Mouse (Mus musculus) cerebellum, adult 9-11 months (tissue): Measurements from ENCODE around the gene 9430097D07Rik.

Source experiments
- DNase-seq: peaks from one replicate; pipeline ENCODE4 v3.0.0; 2022

The 9430097D07Rik gene

DNA sequence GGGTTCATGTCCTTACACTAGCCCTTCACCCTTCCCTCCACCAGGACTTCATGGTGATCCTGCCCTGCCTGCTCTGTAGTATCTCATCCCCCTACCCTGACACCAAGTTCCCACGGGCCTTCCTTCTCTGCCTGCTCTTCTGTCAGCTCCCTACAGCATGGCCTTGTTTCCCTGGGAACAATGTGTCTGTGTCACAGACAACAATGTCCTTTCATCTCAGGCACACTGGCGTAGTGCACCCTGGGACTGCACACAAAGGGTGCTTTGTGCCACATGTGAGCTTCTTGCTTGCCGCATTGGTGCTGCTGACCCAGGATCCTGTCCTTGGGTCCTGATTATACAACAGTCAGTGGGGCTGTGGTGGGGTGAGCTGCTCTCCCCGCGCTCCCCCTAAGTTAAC, 15.9 kb downstream of the 9430097D07Rik start:
- peak; percentile 50 for DNase-seq

DNA sequence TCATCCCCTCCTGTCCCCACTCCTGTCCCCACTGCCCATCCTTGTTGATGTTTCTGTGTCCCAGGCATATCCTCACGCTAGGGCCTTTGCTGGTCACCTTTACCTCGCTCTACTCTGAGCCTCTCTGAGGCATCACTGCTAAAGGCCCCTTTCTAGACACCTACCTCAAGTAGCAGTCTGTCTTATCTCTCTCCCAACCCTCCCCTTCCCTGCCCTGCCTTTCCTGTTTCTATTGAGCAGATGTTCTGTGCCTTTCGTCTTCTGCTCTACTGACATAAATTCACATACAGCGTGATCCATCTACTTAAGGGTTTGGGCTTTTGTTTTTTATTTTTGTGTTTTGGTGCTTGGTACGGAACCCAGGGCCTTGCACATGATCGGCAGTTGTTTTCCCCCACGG, 19.5 kb downstream of the 9430097D07Rik start:
- DNase-seq = no peak

DNA sequence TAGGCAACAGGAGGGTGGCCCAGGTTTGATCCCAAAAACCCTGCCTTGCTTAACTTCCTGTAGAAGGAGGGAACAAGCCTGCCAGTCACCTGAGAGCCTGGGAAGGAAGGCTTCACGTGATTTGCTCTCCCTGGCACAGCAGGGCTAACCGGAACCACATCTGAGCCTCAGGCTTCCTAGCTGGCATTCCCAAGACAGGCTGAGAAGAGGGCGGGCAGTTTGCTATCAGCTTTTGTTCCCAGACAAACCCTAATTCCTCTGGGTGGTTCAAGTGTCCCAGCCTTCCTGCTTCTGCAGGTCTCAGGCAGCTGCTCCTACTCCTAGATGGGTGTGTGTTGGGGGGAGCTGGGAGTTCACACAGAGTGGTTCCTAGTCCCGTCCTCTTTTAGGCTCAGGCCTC, 20.0 kb downstream of the 9430097D07Rik start:
- no peak for DNase-seq

DNA sequence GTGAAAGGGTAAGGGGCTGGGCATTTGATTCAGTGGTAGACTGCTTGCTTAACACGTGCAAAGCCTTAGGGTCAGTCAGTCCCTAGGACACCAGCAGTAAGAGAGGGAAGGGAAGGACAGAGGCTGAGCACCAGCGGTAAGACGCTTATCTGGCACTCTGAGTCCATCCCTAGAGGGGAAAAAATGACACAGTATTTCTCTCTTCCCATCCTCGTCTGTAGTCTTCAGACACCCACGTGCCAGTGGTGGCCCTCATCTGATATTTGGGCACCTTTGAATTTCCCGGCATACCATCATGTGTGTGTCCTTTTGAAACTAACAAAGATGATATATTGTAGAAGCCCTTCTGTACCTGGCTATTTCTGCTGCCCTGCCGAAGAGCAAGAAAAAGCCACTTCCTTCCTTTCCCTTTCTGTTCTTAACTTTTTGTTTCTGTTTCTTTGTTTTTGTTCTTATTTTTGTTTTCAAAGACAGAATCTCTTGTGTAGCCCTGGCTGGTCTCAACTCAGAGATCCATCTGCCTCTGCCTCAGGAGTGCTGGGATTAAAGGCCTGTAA, 21.8 kb downstream of the 9430097D07Rik start:
- no peak for DNase-seq

DNA sequence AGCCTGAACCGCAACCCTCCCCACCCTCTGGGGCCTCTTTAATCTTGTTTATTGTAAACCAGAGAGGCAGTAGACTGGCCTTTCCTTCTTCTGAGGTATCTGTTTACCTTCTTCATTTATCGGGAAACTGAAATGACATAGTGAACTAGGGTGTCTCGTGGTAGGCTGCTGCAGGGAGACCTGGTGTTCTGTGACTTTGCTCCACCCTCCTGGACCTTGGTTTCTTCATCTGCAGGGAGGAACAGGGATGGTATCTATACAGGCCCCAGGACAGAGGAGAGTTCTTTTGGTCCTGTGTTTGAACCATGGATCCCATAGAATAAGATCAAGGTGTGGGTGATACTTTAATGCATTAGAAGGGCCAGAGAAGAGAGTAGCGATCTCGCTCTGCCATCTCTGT, 24.2 kb downstream of the 9430097D07Rik start:
- DNase-seq = no peak

DNA sequence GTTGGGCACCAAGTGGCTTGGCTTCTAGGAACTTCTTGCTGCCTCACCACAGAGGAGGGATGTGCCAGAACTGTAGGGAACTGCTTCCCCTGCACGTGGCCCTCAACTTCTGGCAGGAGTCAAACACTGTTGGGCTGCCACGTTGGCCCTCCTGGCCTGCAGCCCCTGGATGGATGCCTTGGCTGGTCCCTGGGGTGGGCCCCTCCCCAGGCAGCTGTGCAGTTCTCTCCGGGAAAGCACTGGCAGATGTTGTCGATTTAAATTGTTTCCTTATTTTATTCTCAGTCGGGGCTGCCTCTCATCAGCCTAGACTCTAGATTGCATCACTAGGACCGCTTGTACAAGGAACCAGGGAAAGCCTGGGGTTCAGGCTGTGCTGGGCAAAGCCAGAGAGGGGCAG, 25.7 kb downstream of the 9430097D07Rik start:
- DNase-seq = peak; percentile 37

DNA sequence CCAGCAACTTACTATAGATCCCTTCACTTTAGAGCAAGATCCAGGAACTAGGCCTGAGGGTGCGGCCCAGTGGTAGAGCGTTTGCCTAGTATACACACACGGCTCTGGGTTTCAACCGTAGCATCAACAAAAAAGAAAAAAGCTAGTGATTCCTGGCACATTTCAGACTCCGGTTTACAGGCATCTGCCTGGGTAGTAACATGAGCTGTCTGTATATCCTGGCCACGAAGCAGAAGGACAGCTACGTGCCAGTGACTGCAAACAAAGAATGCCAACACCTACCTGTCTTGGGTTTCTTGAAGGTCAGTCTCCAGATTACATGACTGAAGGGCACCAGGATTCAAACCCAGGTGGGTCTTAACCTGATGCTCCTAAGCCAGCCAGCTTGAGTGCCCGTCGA, 26.3 kb downstream of the 9430097D07Rik start:
- DNase-seq = no peak

DNA sequence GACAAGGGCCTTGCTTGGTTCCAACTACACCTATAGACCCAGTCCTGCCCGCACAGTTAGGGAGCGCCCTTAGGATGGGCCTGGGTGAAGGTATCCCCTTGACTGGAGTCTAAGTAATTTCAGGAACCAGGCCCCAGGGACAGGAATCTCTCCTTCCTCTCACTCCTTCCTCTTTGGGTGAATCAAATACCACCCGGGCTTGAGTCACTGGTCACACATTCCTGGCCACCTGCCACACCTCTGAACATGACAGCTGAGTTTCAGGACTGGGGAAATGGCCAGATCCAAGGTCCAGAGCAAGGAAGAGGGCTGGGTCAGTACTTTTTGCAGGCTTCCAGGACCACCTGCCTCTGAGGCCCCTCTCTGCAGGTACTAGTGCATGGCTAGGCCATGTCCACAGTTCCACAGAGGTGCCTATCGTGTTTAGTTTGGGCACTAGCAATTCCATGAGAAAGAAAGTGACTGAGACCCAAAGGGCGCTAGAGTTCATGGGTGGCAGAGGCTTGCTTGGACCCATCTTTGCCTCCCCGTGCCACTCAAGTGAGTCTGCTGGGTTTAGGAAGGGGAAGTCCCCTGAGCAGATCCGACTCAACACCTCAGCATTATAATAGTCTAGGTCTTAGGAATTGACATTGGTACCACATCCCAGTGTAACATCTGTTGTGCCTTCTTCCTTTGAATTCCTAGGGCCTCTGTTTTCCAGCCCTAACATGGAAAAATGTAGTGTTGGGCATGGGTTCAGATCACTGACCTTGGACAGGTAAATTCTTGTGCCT, 27.3 kb downstream of the 9430097D07Rik start:
- peak; percentile 42 for DNase-seq

DNA sequence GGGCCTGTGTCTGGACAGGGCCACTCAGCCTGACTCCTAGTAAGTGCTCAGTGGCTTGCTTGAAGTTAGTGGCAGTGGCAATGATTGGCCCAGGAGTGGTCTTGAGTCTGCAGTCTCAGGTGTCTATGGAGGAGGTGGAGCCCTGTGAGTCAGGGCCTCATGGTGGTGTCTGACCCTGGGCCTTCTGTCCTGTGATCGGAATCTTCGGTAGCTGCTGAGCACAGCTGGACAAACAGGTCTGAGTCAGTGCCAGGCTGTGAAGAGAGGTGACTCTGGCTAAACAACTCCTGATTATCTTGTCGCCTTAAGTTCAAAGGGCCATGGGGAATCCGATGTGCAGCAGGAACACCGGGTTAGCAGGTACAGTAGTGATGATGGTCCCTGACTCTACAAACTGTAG, 28.1 kb downstream of the 9430097D07Rik start:
- peak; percentile 12 for DNase-seq

DNA sequence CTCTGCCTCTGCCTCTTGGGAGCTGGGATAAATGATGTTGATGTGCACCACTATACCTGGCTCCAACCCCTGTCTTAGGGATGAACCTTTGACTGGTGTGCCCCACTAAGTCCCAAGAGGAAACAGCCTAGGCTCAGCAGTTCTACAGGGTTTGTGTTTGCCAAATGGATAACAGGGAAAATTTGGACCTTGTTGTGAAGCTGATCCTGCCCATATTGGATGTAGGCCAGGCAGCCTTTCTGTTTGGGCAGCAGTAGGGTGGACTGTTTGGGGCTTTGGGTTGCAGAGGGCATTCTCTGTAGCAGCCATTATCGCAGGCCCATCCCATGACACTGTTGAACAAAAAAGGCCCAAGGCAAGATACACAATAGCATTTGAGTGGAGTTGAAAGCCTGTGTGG, 28.5 kb downstream of the 9430097D07Rik start:
- peak; percentile 20 for DNase-seq

DNA sequence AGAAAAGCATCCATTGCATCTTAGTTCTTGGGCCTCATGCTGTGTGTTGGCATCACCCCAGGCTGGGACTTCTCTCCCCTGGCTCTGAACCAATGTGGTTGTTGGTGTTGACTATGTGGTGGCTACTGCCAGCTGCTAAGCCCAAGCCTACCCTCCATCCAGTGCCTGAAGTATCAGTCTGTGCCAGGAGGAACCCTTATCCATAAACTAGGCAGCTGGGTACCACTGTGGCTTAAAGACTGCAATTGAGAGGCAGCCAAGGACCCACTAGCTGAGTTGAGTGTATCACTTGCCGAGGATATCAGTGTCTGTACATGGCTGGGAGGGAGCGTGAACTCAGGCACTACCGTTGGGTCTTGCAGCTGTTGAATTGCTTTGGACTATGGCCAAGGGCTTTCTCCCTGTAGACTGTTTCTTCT, 32.4 kb downstream of the 9430097D07Rik start:
- peak; percentile 61 for DNase-seq

DNA sequence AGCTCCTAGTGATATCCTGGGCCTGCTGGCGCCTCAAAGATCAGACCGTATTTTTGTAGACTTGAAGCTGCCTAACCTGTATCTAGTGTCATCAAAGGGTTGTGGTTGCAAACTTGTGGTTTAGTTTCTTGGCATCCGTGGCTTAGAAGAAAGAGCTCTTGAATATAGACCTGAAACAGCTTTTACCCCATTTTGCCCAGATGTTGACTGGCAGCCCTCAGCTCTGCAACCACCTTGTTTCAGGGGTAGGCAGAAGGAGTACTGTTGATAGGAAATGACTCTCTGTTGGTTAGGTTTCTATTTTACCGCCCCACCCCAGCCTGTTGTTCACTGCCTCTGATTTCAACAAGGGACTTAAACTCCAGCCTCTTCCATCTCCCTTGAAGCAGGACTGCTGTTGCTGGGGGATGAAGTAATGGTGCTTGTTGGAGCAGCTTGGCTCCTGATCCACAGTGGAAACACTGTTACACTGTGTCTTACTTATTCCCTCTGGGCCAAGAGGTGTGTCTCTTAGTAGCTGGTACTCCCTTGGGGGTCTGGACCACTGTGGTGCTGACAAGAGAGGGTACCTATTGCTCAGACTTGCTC, 33.4 kb downstream of the 9430097D07Rik start:
- DNase-seq = peak; percentile 39

DNA sequence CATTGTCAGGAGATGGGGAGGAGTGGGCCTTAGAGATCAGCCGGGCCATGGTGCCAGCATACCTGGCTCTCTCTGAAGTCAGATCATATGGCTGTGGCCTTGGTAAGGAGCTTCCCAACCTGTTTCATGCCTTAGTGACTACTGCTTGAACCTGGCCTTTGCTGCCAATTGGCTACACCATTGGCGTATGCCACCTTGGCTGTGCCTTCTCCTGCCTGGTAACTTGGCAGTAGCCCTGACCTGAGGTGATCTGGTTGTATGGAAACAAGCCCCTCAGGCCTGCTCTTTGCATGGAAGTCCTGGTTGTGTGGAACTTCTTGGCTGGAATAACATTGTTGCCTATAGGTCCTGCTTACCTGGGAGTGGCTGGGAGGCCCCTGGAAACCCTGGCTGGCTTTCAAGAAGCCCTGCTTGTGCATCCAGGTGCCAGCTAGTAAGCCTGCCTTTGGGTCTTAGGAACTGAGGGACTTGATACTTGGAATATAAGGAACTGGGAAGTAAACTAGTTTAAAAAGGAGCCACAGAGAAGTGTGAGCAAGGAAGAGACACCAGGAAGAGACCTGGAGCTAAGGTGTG, 34.1 kb downstream of the 9430097D07Rik start:
- peak; percentile 89 for DNase-seq

DNA sequence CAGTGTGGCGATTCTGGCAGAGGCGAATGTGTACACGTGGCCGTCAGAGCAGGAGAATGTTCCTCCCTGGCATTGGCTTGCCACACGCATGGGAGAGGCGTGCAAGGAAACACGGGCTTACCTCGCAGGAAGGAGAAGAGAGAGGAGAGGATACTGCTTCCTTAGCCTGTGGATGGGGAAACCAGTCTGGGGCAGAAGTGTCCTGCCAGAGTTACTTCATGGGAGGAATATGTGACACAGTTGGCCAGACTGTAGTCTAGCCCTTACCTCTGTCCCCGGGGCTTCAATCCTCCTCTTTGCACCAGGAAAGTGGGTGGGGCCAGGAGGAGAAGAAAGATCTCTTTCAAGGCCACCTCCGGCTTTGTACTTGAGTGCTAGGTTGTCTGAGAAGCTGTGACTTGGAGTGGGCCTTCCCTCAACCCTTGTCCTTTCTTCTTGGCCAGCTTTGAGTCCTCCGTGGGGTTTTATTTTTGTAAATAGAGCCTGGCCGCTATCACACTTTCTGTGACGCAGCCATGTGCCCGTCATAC, 36.0 kb downstream of the 9430097D07Rik start:
- peak; percentile 42 for DNase-seq

DNA sequence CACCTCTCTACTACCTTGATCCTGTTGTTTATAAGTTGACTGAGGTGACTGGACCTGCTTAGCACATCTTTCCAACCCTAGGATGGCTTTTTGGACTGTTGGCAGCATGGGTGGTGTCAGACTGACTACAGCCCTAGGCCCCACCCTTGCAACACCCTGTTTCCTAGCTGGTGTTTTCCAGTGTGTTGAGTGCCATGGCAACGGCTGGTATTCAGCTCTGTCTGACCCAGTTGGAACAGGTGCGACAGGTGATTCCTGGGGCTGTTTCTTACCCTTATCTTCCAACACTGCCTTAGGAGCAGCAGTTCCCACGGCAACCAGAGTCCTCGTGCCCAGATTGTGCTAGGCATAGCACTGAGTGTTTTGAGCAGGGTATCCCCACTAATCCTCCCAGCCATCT, 37.0 kb downstream of the 9430097D07Rik start:
- peak; percentile 47 for DNase-seq

DNA sequence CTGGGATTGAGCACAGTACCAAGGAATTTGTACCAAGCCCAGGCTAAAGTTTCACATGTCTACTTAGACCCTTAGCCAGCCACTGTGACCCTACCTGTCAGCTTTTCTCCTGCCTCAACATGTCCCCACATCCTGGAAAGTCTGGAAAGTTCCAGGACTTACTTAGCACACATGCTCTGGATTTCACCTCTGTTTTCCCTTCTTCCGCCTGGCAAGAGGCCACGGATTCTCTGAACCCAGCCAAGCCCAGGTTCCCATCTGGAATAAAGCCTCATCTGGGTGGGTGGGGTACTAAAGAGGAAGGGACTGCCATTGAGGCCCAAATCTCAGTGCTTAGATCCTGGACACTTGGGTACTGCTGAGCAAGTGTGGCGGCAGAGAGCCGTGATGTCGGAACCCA, 37.5 kb downstream of the 9430097D07Rik start:
- peak; percentile 57 for DNase-seq

DNA sequence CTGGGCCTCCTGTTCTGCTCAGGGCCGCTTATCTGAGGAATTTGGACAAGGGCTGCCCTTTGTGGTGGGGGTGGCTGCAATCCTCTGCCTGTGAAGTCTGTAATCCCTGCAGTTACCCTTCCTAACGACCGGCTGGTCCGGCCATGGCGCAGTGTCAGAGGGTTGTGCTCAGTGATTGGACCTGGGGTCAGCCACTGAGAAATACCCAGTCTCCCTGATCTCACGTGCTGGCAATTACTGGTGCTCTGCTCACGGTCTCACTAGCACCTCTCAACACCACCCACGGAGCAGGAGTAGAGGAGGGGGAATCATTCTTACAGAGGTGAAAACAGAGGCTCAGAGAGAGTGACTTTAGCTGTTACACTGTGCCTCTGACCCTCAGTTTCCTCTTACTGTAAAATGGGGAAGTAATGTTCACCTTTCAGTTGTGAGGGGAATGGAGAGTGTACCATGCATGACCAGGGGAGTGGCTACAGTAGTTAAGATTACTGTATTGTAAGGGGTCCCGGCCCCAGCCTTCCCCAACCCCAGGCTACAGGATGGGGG, 38.1 kb downstream of the 9430097D07Rik start:
- peak; percentile 65 for DNase-seq

DNA sequence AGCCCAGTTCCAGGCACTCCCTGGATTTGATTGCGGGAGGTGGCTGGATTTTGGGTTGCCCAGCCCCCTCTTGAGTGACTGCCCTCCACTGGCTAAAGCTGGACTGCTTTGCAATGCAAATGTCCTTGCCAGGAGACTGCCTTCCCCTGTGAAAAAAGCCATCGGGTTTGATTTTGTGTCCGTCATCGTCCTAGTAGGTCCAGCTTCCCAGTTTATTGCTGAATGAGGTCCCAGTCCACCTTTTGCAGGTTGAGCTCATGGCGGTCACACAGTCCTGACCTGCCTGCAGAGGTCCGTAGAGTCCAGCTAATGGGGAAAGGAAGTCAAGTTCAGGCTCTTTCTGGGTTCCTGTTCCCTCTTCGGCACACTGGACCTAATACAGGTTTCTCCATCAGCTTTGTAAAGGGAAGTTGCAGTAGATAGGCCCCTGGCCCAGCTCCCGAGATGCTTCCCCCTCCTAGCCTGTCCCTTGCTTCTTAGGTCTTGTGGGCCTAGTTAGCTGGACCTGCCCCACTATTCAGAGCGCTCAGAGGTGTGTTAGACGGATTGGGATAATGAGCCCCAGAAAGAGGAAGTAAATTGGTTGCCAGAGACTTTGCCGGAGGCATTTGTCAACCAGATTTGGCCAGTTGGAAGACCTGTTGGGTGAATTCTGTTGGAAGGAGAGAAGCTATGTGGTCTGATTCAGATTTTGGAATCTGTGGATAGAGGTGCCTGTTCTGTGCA, 38.7 kb downstream of the 9430097D07Rik start:
- peak; percentile 81 for DNase-seq

DNA sequence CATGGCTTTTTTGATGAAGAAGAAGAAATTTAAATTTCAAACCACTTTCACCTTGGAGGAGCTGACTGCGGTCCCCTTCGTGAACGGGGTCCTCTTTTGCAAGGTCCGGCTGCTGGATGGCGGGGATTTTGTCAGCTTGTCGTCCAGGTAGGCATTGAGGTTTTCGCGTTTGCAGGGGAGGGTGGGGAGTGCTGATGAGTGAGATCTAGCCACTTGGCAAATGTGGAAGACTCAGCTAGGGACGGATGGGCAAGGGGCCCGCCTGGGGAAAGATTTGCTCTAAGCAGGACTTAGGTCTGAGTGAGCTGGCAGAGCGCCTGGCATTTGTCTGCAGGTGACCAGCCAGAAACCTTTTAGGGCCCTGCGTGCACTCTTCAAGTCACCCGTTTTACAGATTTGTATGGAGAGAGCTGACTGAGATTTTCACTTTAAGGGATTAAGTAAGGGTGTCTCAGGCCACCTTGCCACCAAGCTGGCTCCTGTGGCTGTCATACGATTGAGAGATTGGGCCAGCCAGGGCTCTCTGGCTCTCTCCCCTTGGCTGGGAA, 39.3 kb downstream of the 9430097D07Rik start:
- DNase-seq = no peak

DNA sequence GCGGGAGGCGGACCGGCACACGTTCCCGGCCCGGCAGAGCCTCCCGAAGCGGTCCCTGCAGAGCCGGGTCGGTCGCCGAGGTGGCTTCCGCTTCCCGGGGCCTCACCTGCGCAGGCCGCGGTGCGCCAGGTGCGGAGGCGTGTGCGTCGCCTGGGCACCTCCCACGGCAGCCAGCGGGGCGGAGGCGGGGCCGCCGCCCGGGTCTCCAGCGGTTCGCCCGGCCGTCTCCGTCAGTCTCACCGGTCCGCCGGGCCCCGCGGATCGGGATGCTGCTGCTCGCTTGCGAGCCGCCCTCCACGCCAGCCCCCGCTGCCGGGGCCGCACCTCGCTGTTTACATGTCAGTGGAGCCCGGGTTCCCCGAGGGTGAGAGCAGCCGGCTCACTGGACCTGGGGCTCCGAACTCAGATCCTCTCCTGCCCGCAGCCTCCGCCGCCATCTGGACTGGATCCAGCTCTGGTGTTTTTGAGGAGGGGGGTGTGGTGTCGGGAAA, 39.9 kb downstream of the 9430097D07Rik start:
- DNase-seq = peak; percentile 81

DNA sequence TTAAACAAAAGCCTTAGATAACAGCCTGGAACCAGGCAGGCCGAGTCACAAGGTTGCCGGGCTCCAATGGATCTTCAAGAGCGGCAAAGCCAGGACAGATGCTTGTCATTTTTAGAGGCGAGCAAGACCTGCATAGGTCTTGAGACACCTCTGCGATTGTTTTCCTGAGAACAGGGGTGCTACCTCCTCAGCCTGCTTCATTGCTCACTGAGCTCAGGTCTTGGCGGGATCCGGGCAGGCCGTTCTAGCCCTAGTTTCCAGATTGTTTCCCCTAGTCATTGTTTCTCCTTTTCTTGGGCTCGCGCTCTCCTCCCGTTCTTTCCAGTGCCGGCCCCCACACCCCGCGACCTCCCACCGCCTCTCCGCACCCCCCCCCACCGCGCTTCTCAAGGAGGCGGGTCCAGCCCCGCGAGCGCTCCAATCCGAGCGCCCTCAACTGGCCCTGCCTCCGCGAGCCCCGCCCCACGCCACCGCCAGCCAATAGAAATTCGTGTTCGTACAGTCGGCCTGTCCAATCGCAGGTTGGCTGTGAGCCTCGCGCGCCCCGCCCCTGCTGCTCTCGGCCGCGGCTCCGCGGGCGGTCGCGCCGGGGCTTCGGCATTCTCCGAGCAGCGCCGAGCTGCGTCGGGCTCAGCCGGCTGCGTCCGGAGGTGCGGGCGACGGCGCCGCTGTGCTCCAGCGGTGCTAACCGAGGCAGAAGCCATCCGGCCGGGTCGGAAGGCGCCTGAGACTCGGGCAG, 40.6 kb downstream of the 9430097D07Rik start, which contains the start of gene Fam102a:
Fam102a (plus strand) TSS at position 600 of the 739 bp plus-strand sequence.
- peak; percentile 99 for DNase-seq
